Mouse (Mus musculus) heart, postnatal 0 days (tissue): ENCODE measurements around the gene Pltp.

Experiments used
- CTCF ChIP-seq: IDR thresholded peaks from 2 replicates; pipeline ENCODE4 v1.5.1; 2016; ENCODE audit warnings: antibody characterized with exemption, control low read depth, low read depth
- EP300 ChIP-seq: IDR thresholded peaks from 2 replicates; pipeline ENCODE4 v1.6.1; 2016; ENCODE audit warnings: antibody characterized with exemption, low read depth

DNA sequence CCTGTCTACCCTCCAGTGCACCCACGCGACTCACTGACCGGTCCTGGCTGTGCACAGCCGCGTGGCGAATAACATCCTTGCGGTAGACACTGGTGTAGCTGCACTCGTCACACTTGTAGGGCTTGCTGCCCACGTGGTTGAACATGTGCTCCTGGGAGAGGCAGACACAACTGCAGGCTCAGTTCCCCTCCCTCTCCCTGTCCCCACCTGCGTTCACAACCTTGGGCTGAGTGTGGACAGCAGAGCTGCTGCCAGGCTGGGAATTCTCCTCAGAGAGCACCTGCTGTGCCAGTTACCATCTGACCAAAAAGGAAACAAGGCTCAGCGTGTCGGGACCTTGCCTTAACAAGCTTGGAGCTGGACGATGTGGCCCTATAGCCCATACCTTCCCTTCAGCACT, 43.9 kb upstream of the Pltp start:
- TF ChIP-seq CTCF (no peak), EP300 (no peak)
